Mouse (Mus musculus) olfactory bulb, adult 2 months (tissue): ENCODE measurements around the gene Erg. TPM values are rescaled to one million over a fixed set of nuclear protein-coding genes. Genes with fewer than 3 reads are reported as not detected.

Source experiments
- H3K27ac ChIP-seq: fragments of 200-500 bp; 2 replicates; pipeline ENCODE4 v1.5.1; 2012; ENCODE audit warnings: low read depth, low read length; ENCODE audit not compliant: insufficient read depth
- H3K4me1 ChIP-seq: fragments of 200-500 bp; 2 replicates; pipeline ENCODE4 v1.6.1; 2012; ENCODE audit warnings: low read length; ENCODE audit not compliant: control insufficient read depth, insufficient read depth
- H3K4me3 ChIP-seq: fragments of 200-500 bp; 2 replicates; pipeline ENCODE4 v1.5.1; 2012; ENCODE audit warnings: mild to moderate bottlenecking, low read depth, low read length, moderate library complexity; ENCODE audit not compliant: insufficient read depth
- CTCF ChIP-seq: fragments of 200-500 bp; IDR thresholded peaks from 2 replicates; pipeline ENCODE4 v1.5.1; 2012; ENCODE audit warnings: low read depth, mild to moderate bottlenecking, low read length, moderate library complexity; ENCODE audit not compliant: insufficient read depth
- POLR2A ChIP-seq: fragments of 200-500 bp; IDR thresholded peaks from 2 replicates; pipeline ENCODE4 v1.6.1; 2012; ENCODE audit warnings: mild to moderate bottlenecking, low read depth, low read length, moderate library complexity; ENCODE audit not compliant: insufficient read depth
- WGBS: fragments of 180-500 bp; shearing (Covaris S2); methylation state at CpG from one replicate; pipeline ENCODE4 v1.1.7; 2018; 5-methylcytosine and 5-hydroxymethylcytosine counted together
- polyA plus RNA-seq: library from polyadenylated mRNA; stranded (reverse); fragments of >200 nt; gene quantifications from 2 replicates; pipeline ENCODE4 v1.2.4, GENCODE M21; 2012; ENCODE audit warnings: low replicate concordance; ENCODE audit not compliant: missing spikeins, insufficient read depth, insufficient read length

Erg gene
- polyA plus RNA-seq, 1 experiment: not detected

- H3K4me1 ChIP-seq: peaks cover 7% of the 10 kb centered on the region; the same call in 1 of the 2 replicates
- 47% methylated on average over 11 of the region's 11 CpGs for WGBS
- TF ChIP-seq CTCF (no peak), POLR2A (no peak)
- no peak overlapping the region for H3K4me3 ChIP-seq
- H3K27ac ChIP-seq: no peak overlapping the region
Measured at GRCm38 (mm10) chr16:95596884-95597577, 10.6 kb upstream of the Erg start.

- H3K27ac ChIP-seq: no peak overlapping the region
- no peak overlapping the region for H3K4me3 ChIP-seq
- 89% methylated on average over 5 of the region's 5 CpGs for WGBS
- no peak for TF ChIP-seq POLR2A
- TF ChIP-seq CTCF: no peak
- peaks cover 12% of the 10 kb centered on the region for H3K4me1 ChIP-seq
Measured at GRCm38 (mm10) chr16:95588849-95589248, 2.5 kb upstream of the Erg start.

GRCm38 (mm10) chr16:95586726-95587125 is 333 bp upstream of the Erg start:
- H3K4me3 ChIP-seq: no peak overlapping the region
- H3K27ac ChIP-seq: no peak overlapping the region
- TF ChIP-seq POLR2A (no peak), CTCF (no peak)
- 13% methylated on average over 7 of the region's 7 CpGs for WGBS
- H3K4me1 ChIP-seq: peaks cover 12% of the 10 kb centered on the region

- TF ChIP-seq CTCF (0 out of 2 replicates have a peak, but pooled peaks have one; percentile 18), POLR2A (no peak)
- H3K4me3 ChIP-seq: no peak overlapping the region; the same call in none of the 2 replicates
- H3K27ac ChIP-seq: no peak overlapping the region
- peaks cover 12% of the 10 kb centered on the region for H3K4me1 ChIP-seq
- 2% methylated on average over 36 of the region's 36 CpGs for WGBS
Measured at GRCm38 (mm10) chr16:95585541-95586310, 667 bp downstream of the Erg start.

DNA sequence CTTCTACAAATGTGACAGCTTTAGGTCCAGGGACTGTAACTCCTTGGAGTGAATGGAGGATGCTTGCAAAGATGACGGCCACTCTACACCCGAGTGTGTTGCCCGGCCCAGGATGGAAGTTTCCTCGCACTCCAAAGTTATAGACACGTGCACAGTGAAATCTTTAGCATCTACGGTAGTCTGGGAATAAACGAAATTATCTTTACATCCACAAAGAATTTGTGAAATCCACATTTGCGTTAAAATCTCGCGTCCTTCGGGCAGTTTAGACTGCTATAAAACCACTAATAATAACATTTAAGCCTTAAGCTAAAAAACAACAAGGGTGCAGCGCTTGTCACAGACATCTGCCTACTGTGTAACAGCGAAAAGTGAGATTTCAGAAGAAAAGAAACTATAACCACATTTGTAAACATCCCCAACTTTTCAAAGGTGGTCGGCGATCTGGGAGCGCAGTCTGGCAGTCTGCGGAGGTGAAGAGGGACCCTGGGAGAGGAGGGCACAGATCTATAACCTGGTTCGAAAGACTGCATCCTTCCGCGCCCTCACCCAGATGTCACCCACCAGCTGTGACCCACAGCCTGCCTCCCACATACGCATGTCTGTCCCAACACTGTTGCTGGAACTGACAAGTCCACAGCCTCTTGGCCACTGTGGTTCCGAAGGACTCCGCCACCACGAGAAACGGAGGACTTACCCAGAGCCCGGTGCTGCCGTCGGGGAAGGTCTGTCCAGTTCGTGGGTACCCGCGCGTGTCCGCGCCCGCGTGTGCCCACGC is 1.5 kb downstream of the Erg start:
- Histone ChIP-seq H3K27ac (no peak overlapping the region), H3K4me3 (no peak overlapping the region; the same call in none of the 2 replicates), H3K4me1 (peaks cover 12% of the 10 kb centered on the region)
- TF ChIP-seq CTCF: no peak
- no peak for TF ChIP-seq POLR2A
- WGBS: 17% methylated on average over 37 of the region's 37 CpGs

DNA sequence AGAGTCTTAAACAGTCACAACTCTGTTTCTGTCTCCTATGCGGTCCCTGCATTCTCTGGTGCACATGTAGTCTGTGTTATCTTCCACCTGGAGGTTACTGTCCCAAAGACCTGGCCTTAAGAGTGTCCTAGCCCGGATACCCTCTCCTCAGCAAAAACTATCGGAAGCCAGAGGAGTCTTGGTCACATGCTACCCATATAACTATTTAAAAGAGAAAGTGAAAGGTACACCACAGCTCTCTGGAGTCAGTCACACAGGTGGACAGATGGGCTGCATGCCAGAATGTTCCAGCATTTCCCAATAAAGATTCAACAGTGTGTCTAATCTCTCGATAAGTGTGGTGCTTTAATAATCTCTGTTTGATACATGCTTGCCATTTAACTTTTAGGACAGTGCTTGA is 7.1 kb downstream of the Erg start:
- H3K4me1 ChIP-seq: no peaks in the 10 kb centered on the region
- no peak for TF ChIP-seq CTCF
- TF ChIP-seq POLR2A: no peak
- WGBS: 95% methylated on average over 4 of the region's 4 CpGs
- no peak overlapping the region for H3K27ac ChIP-seq
- no peak overlapping the region for H3K4me3 ChIP-seq

- Histone ChIP-seq H3K27ac (no peak overlapping the region), H3K4me3 (no peak overlapping the region), H3K4me1 (peaks cover 11% of the 10 kb centered on the region)
- 14% methylated on average over 13 of the region's 13 CpGs for WGBS
- TF ChIP-seq POLR2A (no peak), CTCF (no peak)
Measured at GRCm38 (mm10) chr16:95573163-95573562, 13.2 kb downstream of the Erg start.

DNA sequence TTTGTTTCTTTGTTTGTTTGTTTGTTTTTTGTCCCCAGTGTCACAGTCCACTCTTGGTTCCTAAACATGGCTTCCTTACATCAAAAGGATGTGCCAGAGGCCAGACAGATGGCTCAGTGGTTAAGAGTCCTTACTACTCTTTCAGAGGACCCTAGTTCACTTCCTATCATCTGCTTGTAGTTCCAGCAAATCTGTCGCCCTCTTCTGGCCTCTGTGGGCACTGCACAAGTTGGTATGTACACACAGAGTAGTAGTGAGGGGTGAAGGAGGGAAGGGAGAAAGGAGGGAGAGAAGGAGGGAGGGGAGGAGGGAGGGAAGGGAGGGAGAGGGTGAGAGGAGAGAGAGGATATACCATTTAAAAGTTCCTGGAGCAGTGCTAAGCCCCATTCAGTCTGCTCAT is 15.8 kb downstream of the Erg start:
- Histone ChIP-seq H3K27ac (no peak overlapping the region), H3K4me1 (peaks cover 11% of the 10 kb centered on the region), H3K4me3 (no peak overlapping the region)
- no peak for TF ChIP-seq POLR2A
- TF ChIP-seq CTCF: no peak
- 23% methylated on average over 1 of the region's 1 CpGs for WGBS

GRCm38 (mm10) chr16:95556834-95557233 is 29.6 kb downstream of the Erg start:
- Histone ChIP-seq H3K27ac (no peak overlapping the region), H3K4me3 (no peak overlapping the region), H3K4me1 (no peaks in the 10 kb centered on the region)
- WGBS: 89% methylated on average over 4 of the region's 4 CpGs
- TF ChIP-seq POLR2A (no peak), CTCF (no peak)
